ENCODE assay signal across 10 mouse cellular contexts in genomic region chr7:128004150-128004486, GRCm38 (mm10). TPM values are rescaled to one million over a fixed set of nuclear protein-coding genes. Genes with fewer than 3 reads are reported as not detected.
DNase-seq lines count a peak whose midpoint lies in the region; ATAC-seq and TF ChIP-seq lines count a peak whose summit lies in the region.
"Had no signal": no experiment of that assay in that cellular context is flagged by ENCODE, and none has a peak within 500 bp of the region (broad histone marks: within the 10 kb centered on the region; RNA-seq: fewer than 3 reads in every experiment).

No protein-coding gene starts in this region.

- peak overlapping the region; percentile 24; the same call in 1 of the 2 replicates for H3K27ac ChIP-seq in heart, embryonic 12.5 days (ENCODE audit: poor library complexity, severe bottlenecking)
- peak overlapping the region; percentile 87 for H3K27ac ChIP-seq in lung, embryonic 16.5 days (ENCODE audit: low read length)
- H3K27ac ChIP-seq in hindbrain, postnatal 0 days = no peak overlapping the region
- peak overlapping the region; percentile 92 for H3K27ac ChIP-seq in stomach, embryonic 16.5 days (ENCODE audit: low read length)

- H3K27me3 ChIP-seq in heart, embryonic 12.5 days (replicated peaks) = peaks cover 38% of the 10 kb centered on the region
- no peaks in the 10 kb centered on the region for H3K27me3 ChIP-seq in lung, embryonic 16.5 days (ENCODE audit: control insufficient read depth, insufficient read depth, low read depth, low read length)
- no peaks in the 10 kb centered on the region for H3K27me3 ChIP-seq in hindbrain, postnatal 0 days (ENCODE audit: insufficient read depth, low read length)
- no peaks in the 10 kb centered on the region for H3K27me3 ChIP-seq in stomach, embryonic 16.5 days (ENCODE audit: control insufficient read depth, insufficient read depth, low read length)

- peak overlapping the region; percentile 63 for H3K4me2 ChIP-seq in heart, embryonic 12.5 days
- H3K4me2 ChIP-seq in lung, embryonic 16.5 days (ENCODE audit: low read depth, low read length) = peak overlapping the region; percentile 49
- no peak overlapping the region for H3K4me2 ChIP-seq in hindbrain, postnatal 0 days (ENCODE audit: low read depth, low read length)
- peak overlapping the region; percentile 50 for H3K4me2 ChIP-seq in stomach, embryonic 16.5 days (ENCODE audit: low read depth, low read length)

- H3K4me3 ChIP-seq in heart, embryonic 12.5 days = peak overlapping the region; percentile 29; the same call in 1 of the 2 replicates
- H3K4me3 ChIP-seq in lung, embryonic 16.5 days (ENCODE audit: low read length) = peak overlapping the region; percentile 28; the same call in 1 of the 2 replicates
- H3K4me3 ChIP-seq in hindbrain, postnatal 0 days (ENCODE audit: low read length) = no peak overlapping the region
- peak overlapping the region; percentile 33 for H3K4me3 ChIP-seq in stomach, embryonic 16.5 days (replicated peaks; ENCODE audit: low read length)

- DNase-seq in heart, adult 18-20 months = no peak
- no peak for DNase-seq in lung, postnatal 36 days
- no peak for DNase-seq in hindbrain, postnatal 0 days (ENCODE audit: low spot score)
- DNase-seq in adrenal gland, postnatal 10 days = no peak
- no peak for DNase-seq in urinary bladder, postnatal 36 days (ENCODE audit: low spot score in 2 of 2)
- DNase-seq: midbrain, embryonic 14.5 days had no signal

- no peaks in the 10 kb centered on the region for H3K36me3 ChIP-seq in heart, embryonic 12.5 days
- H3K36me3 ChIP-seq in lung, embryonic 16.5 days (ENCODE audit: control insufficient read depth, insufficient read depth, low read length) = no peaks in the 10 kb centered on the region
- H3K36me3 ChIP-seq in hindbrain, postnatal 0 days (ENCODE audit: insufficient read depth, low read length) = no peaks in the 10 kb centered on the region
- H3K36me3 ChIP-seq in stomach, embryonic 16.5 days (ENCODE audit: control insufficient read depth, insufficient read depth, low read length) = no peaks in the 10 kb centered on the region

- H3K9ac ChIP-seq in heart, embryonic 12.5 days = peak overlapping the region; percentile 56; the same call in 1 of the 2 replicates
- peak overlapping the region; percentile 59 for H3K9ac ChIP-seq in lung, embryonic 16.5 days (ENCODE audit: low read length)
- H3K9ac ChIP-seq in hindbrain, postnatal 0 days (replicated peaks; ENCODE audit: low read length) = no peak overlapping the region
- H3K9ac ChIP-seq in stomach, embryonic 16.5 days (ENCODE audit: low read length) = peak overlapping the region; percentile 57

- H3K4me1 ChIP-seq in heart, embryonic 12.5 days (replicated peaks) = peaks cover 26% of the 10 kb centered on the region
- peaks cover 8% of the 10 kb centered on the region; the same call in 1 of the 2 replicates for H3K4me1 ChIP-seq in lung, embryonic 16.5 days (replicated peaks; ENCODE audit: control insufficient read depth, insufficient read depth, low read length)
- H3K4me1 ChIP-seq in hindbrain, postnatal 0 days (ENCODE audit: insufficient read depth, low read length) = no peaks in the 10 kb centered on the region
- H3K4me1 ChIP-seq in stomach, embryonic 16.5 days (ENCODE audit: control insufficient read depth, insufficient read depth, low read length) = peaks cover 21% of the 10 kb centered on the region

- no peak for ATAC-seq in heart, embryonic 12.5 days (ENCODE audit: insufficient number of reproducible peaks, low FRiP score)
- no peak for ATAC-seq in lung, embryonic 16.5 days (ENCODE audit: low read depth)
- 0 out of 2 replicates have a peak, but pooled peaks have one; percentile 3 for ATAC-seq in hindbrain, postnatal 0 days
- no peak for ATAC-seq in stomach, embryonic 16.5 days (ENCODE audit: insufficient read depth, low FRiP score)
- ATAC-seq: CD4-positive, CD25-positive, alpha-beta regulatory T cell, adult 4 months had no signal

- H3K9me3 ChIP-seq in heart, embryonic 12.5 days (replicated peaks) = no peaks in the 10 kb centered on the region
- no peaks in the 10 kb centered on the region for H3K9me3 ChIP-seq in lung, embryonic 16.5 days (ENCODE audit: control insufficient read depth, low read length)
- no peaks in the 10 kb centered on the region for H3K9me3 ChIP-seq in hindbrain, postnatal 0 days (ENCODE audit: low read length)
- no peaks in the 10 kb centered on the region for H3K9me3 ChIP-seq in stomach, embryonic 16.5 days (replicated peaks; ENCODE audit: control insufficient read depth, low read length)

- TF ChIP-seq CTCF in hindbrain, postnatal 0 days (IDR thresholded peaks at IDR 0.05; ENCODE audit: low read depth) = no peak

- 40% methylated on average over 5 of the region's 5 CpGs for WGBS in heart, embryonic 12.5 days
- WGBS in lung, embryonic 16.5 days = 37% methylated on average over 5 of the region's 5 CpGs
- 74% methylated on average over 5 of the region's 5 CpGs for WGBS in hindbrain, postnatal 0 days
- WGBS in stomach, embryonic 16.5 days = 44% methylated on average over 5 of the region's 5 CpGs

RNA-seq across cellular contexts. Expression of gene Trim72, which starts 0.4 kb away (rescaled TPM):
- polyA plus RNA-seq in heart, embryonic 12.5 days (2016; fragmentation: Nextera tagmentation; extraction: Ambion mirVana) = 0.86 and 1.2 TPM in 2 replicates
- 100 to 1,000 TPM; 279 to 317 TPM for total RNA-seq in heart, adult 18-20 months (2021)
- polyA plus RNA-seq in lung, embryonic 16.5 days (2015; fragmentation: Nextera tagmentation; extraction: Ambion mirVana) = 0.28 and 0.63 TPM in 2 replicates
- 0.37 and 1.4 TPM in 2 replicates for total RNA-seq in hindbrain, postnatal 0 days (2014; rRNA removed)
- polyA plus RNA-seq in hindbrain, postnatal 0 days (2015; fragmentation: Nextera tagmentation; extraction: Ambion mirVana) = not detected in 2 replicates
- polyA plus RNA-seq in stomach, embryonic 16.5 days (2015; fragmentation: Nextera tagmentation; extraction: Ambion mirVana) = 0.39 and 1.9 TPM in 2 replicates
- 10 to 100 TPM in 1 of 2 experiments, 1 to 10 TPM in 1; 5.2 to 24.5 TPM for total RNA-seq in adrenal gland, postnatal 10 days (2021)
- polyA plus RNA-seq: CD4-positive, CD25-positive, alpha-beta regulatory T cell, adult 4 months; midbrain, embryonic 14.5 days had no signal

RNA-seq across cellular contexts. Expression of gene Pycard, which starts 10.5 kb away (rescaled TPM):
- polyA plus RNA-seq in heart, embryonic 12.5 days (2016; fragmentation: Nextera tagmentation; extraction: Ambion mirVana) = 28.3 and 31.1 TPM in 2 replicates
- 10 to 100 TPM in 1 of 2 experiments, 1 to 10 TPM in 1; 9.0 to 10.5 TPM for total RNA-seq in heart, adult 18-20 months (2021)
- 37.6 and 51.2 TPM in 2 replicates for polyA plus RNA-seq in lung, embryonic 16.5 days (2015; fragmentation: Nextera tagmentation; extraction: Ambion mirVana)
- 12.1 and 12.7 TPM in 2 replicates for total RNA-seq in hindbrain, postnatal 0 days (2014; rRNA removed)
- polyA plus RNA-seq in hindbrain, postnatal 0 days (2015; fragmentation: Nextera tagmentation; extraction: Ambion mirVana) = 9.3 and 10.7 TPM in 2 replicates
- 179 and 188 TPM in 2 replicates for polyA plus RNA-seq in stomach, embryonic 16.5 days (2015; fragmentation: Nextera tagmentation; extraction: Ambion mirVana)
- total RNA-seq in adrenal gland, postnatal 10 days (2021) = 1 to 10 TPM; 5.6 to 8.0 TPM

RNA-seq across cellular contexts. Expression of gene Fus, which starts 36.9 kb away (rescaled TPM):
- 331 and 335 TPM in 2 replicates for polyA plus RNA-seq in heart, embryonic 12.5 days (2016; fragmentation: Nextera tagmentation; extraction: Ambion mirVana)
- 100 to 1,000 TPM; 108 to 156 TPM for total RNA-seq in heart, adult 18-20 months (2021)
- polyA plus RNA-seq in lung, embryonic 16.5 days (2015; fragmentation: Nextera tagmentation; extraction: Ambion mirVana) = 299 and 328 TPM in 2 replicates
- total RNA-seq in hindbrain, postnatal 0 days (2014; rRNA removed) = 34.4 and 45.0 TPM in 2 replicates
- 281 and 299 TPM in 2 replicates for polyA plus RNA-seq in hindbrain, postnatal 0 days (2015; fragmentation: Nextera tagmentation; extraction: Ambion mirVana)
- polyA plus RNA-seq in stomach, embryonic 16.5 days (2015; fragmentation: Nextera tagmentation; extraction: Ambion mirVana) = 204 and 234 TPM in 2 replicates
- 100 to 1,000 TPM; 261 to 396 TPM for total RNA-seq in adrenal gland, postnatal 10 days (2021)

RNA-seq across cellular contexts. Expression of gene Prss36, which starts 57.6 kb away (rescaled TPM):
- polyA plus RNA-seq in heart, embryonic 12.5 days (2016; fragmentation: Nextera tagmentation; extraction: Ambion mirVana) = 8.3 and 10.0 TPM in 2 replicates
- total RNA-seq in heart, adult 18-20 months (2021) = 1 to 10 TPM; 8.5 to 9.3 TPM
- polyA plus RNA-seq in lung, embryonic 16.5 days (2015; fragmentation: Nextera tagmentation; extraction: Ambion mirVana) = 12.3 and 12.4 TPM in 2 replicates
- 17.0 and 19.9 TPM in 2 replicates for total RNA-seq in hindbrain, postnatal 0 days (2014; rRNA removed)
- polyA plus RNA-seq in hindbrain, postnatal 0 days (2015; fragmentation: Nextera tagmentation; extraction: Ambion mirVana) = 16.5 and 17.3 TPM in 2 replicates
- polyA plus RNA-seq in stomach, embryonic 16.5 days (2015; fragmentation: Nextera tagmentation; extraction: Ambion mirVana) = 10.7 and 11.7 TPM in 2 replicates
- total RNA-seq in adrenal gland, postnatal 10 days (2021) = 10 to 100 TPM; 11.5 to 12.4 TPM

RNA-seq across cellular contexts. Expression of gene Itgam, which starts 58.3 kb away (rescaled TPM):
- 0.39 and 0.55 TPM in 2 replicates for polyA plus RNA-seq in heart, embryonic 12.5 days (2016; fragmentation: Nextera tagmentation; extraction: Ambion mirVana)
- 1 to 10 TPM; 5.4 to 6.0 TPM for total RNA-seq in heart, adult 18-20 months (2021)
- 1.3 and 1.6 TPM in 2 replicates for polyA plus RNA-seq in lung, embryonic 16.5 days (2015; fragmentation: Nextera tagmentation; extraction: Ambion mirVana)
- total RNA-seq in hindbrain, postnatal 0 days (2014; rRNA removed) = 2.6 and 3.2 TPM in 2 replicates
- polyA plus RNA-seq in hindbrain, postnatal 0 days (2015; fragmentation: Nextera tagmentation; extraction: Ambion mirVana) = 1.2 and 1.3 TPM in 2 replicates
- 4.1 and 4.3 TPM in 2 replicates for polyA plus RNA-seq in stomach, embryonic 16.5 days (2015; fragmentation: Nextera tagmentation; extraction: Ambion mirVana)
- 1 to 10 TPM; 5.4 to 5.9 TPM for total RNA-seq in adrenal gland, postnatal 10 days (2021)
